Mouse (Mus musculus) midbrain, embryonic 14.5 days (tissue): ENCODE data around the gene Tyw3. TPM values are rescaled to one million over a fixed set of nuclear protein-coding genes. Genes with fewer than 3 reads are reported as not detected.

ENCODE experiments used
- ATAC-seq: fragments of 200-750 bp; cut with Nextera tagmentation; 2 replicates; pipeline ENCODE4 v1.8.0; 2017; ENCODE audit warnings: moderate number of reproducible peaks, moderate library complexity; ENCODE audit not compliant: low FRiP score, low TSS enrichment
- DNase-seq: peaks from one replicate; pipeline ENCODE4 v3.0.0-alpha.2; 2015
- H3K27ac ChIP-seq: fragments of 300-500 bp; sonication (generic); replicated peaks from 2 replicates; pipeline ENCODE4 v1.5.1; 2014; ENCODE audit warnings: mild to moderate bottlenecking, low read depth, low read length, moderate library complexity
- H3K27me3 ChIP-seq: fragments of 300-500 bp; sonication (generic); 2 replicates; pipeline ENCODE4 v1.6.1; 2014; ENCODE audit warnings: low read length, control low read depth, mixed read lengths; ENCODE audit not compliant: control insufficient read depth, insufficient read depth
- H3K36me3 ChIP-seq: fragments of 300-500 bp; sonication (generic); 2 replicates; pipeline ENCODE4 v1.6.1; 2014; ENCODE audit warnings: low read length, control low read depth; ENCODE audit not compliant: control insufficient read depth, insufficient read depth
- H3K4me1 ChIP-seq: fragments of 300-500 bp; sonication (generic); 2 replicates; pipeline ENCODE4 v1.6.1; 2014; ENCODE audit warnings: mild to moderate bottlenecking, antibody characterized with exemption, low read length, control low read depth; ENCODE audit not compliant: control insufficient read depth, insufficient read depth
- H3K4me2 ChIP-seq: fragments of 300-500 bp; sonication (generic); 2 replicates; pipeline ENCODE4 v1.6.1; 2014; ENCODE audit warnings: mild to moderate bottlenecking, low read length, moderate library complexity
- H3K4me3 ChIP-seq: fragments of 300-500 bp; sonication (generic); replicated peaks from 2 replicates; pipeline ENCODE4 v1.5.1; 2014; ENCODE audit warnings: low read depth, low read length
- H3K9ac ChIP-seq: fragments of 300-500 bp; sonication (generic); replicated peaks from 2 replicates; pipeline ENCODE4 v1.6.1; 2014; ENCODE audit warnings: mild to moderate bottlenecking, low read length, moderate library complexity
- H3K9me3 ChIP-seq: fragments of 300-500 bp; sonication (generic); 2 replicates; pipeline ENCODE4 v1.6.1; 2016; ENCODE audit warnings: low read length, control low read depth, mixed read lengths; ENCODE audit not compliant: control insufficient read depth
- WGBS: fragments of 180-500 bp; shearing (Covaris S2); extraction: QIAGEN DNeasy Blood & Tissue Kit; methylation state at CpG from one replicate; pipeline ENCODE4 v1.1.7; 2014; 5-methylcytosine and 5-hydroxymethylcytosine counted together
- polyA plus RNA-seq: library from polyadenylated mRNA; unstranded; fragments of >200 nt; fragmentation: Nextera tagmentation; extraction: Ambion mirVana; gene quantifications from 2 replicates; pipeline ENCODE4 v1.2.1, GENCODE M21; 2014

Tyw3 gene
- polyA plus RNA-seq, 1 experiment from 2014 or later = 14.3 TPM

- 14% methylated on average over 17 of the region's 17 CpGs for WGBS
- Histone ChIP-seq H3K27me3 (peaks cover 18% of the 10 kb centered on the region), H3K36me3 (no peaks in the 10 kb centered on the region), H3K4me2 (peak overlapping the region; percentile 11; the same call in 1 of the 2 replicates), H3K9me3 (no peaks in the 10 kb centered on the region), H3K4me1 (peaks cover 19% of the 10 kb centered on the region), H3K27ac (no peak overlapping the region), H3K9ac (no peak overlapping the region), H3K4me3 (no peak overlapping the region)
- peak; percentile 58 for DNase-seq
- ATAC-seq = peak; percentile 84
Observed at GRCm38 (mm10) chr3:154550326-154551034, 46.4 kb downstream of the Tyw3 start.

GRCm38 (mm10) chr3:154548868-154549301 lies 48.0 kb downstream of the Tyw3 start:
- peaks cover 19% of the 10 kb centered on the region for H3K4me1 ChIP-seq
- WGBS = 27% methylated on average over 8 of the region's 8 CpGs
- peak; percentile 14 for DNase-seq
- no peak overlapping the region for H3K9ac ChIP-seq
- peaks cover 23% of the 10 kb centered on the region for H3K27me3 ChIP-seq
- H3K36me3 ChIP-seq = no peaks in the 10 kb centered on the region
- H3K4me2 ChIP-seq = no peak overlapping the region
- H3K9me3 ChIP-seq = no peaks in the 10 kb centered on the region
- H3K27ac ChIP-seq = no peak overlapping the region
- H3K4me3 ChIP-seq = no peak overlapping the region
- no peak for ATAC-seq

GRCm38 (mm10) chr3:154547549-154548426 lies 49.1 kb downstream of the Tyw3 start:
- H3K27ac ChIP-seq = no peak overlapping the region
- no peak for ATAC-seq
- H3K4me2 ChIP-seq = peak overlapping the region; percentile 33
- H3K9me3 ChIP-seq = no peaks in the 10 kb centered on the region
- peaks cover 19% of the 10 kb centered on the region for H3K27me3 ChIP-seq
- no peaks in the 10 kb centered on the region for H3K36me3 ChIP-seq
- H3K4me3 ChIP-seq = no peak overlapping the region
- H3K9ac ChIP-seq = no peak overlapping the region
- WGBS = 6% methylated on average over 20 of the region's 20 CpGs
- H3K4me1 ChIP-seq = peaks cover 19% of the 10 kb centered on the region
- DNase-seq = peak; percentile 58

- 80% methylated on average over 4 of the region's 4 CpGs for WGBS
- H3K9ac ChIP-seq = no peak overlapping the region
- H3K4me2 ChIP-seq = no peak overlapping the region
- no peaks in the 10 kb centered on the region for H3K36me3 ChIP-seq
- H3K4me1 ChIP-seq = peaks cover 19% of the 10 kb centered on the region
- DNase-seq (no peak), ATAC-seq (no peak)
- no peaks in the 10 kb centered on the region for H3K9me3 ChIP-seq
- peaks cover 19% of the 10 kb centered on the region for H3K27me3 ChIP-seq
- no peak overlapping the region for H3K4me3 ChIP-seq
- no peak overlapping the region for H3K27ac ChIP-seq
Observed at GRCm38 (mm10) chr3:154546234-154546633, 50.7 kb downstream of the Tyw3 start.

- no peak for ATAC-seq
- Histone ChIP-seq H3K27me3 (peaks cover 5% of the 10 kb centered on the region), H3K4me2 (no peak overlapping the region), H3K4me1 (no peaks in the 10 kb centered on the region), H3K27ac (no peak overlapping the region), H3K36me3 (no peaks in the 10 kb centered on the region), H3K4me3 (no peak overlapping the region), H3K9ac (no peak overlapping the region), H3K9me3 (no peaks in the 10 kb centered on the region)
- WGBS = 72% methylated on average over 10 of the region's 10 CpGs
- no peak for DNase-seq
Observed at GRCm38 (mm10) chr3:154540086-154540911, 56.6 kb downstream of the Tyw3 start.

GRCm38 (mm10) chr3:154536134-154536533 lies 60.8 kb downstream of the Tyw3 start:
- no peaks in the 10 kb centered on the region for H3K36me3 ChIP-seq
- H3K4me2 ChIP-seq = no peak overlapping the region
- H3K4me3 ChIP-seq = no peak overlapping the region
- DNase-seq (no peak), ATAC-seq (no peak)
- WGBS = 87% methylated on average over 5 of the region's 5 CpGs
- no peaks in the 10 kb centered on the region for H3K4me1 ChIP-seq
- H3K27me3 ChIP-seq = no peaks in the 10 kb centered on the region
- H3K9me3 ChIP-seq = no peaks in the 10 kb centered on the region
- no peak overlapping the region for H3K9ac ChIP-seq
- H3K27ac ChIP-seq = no peak overlapping the region

GRCm38 (mm10) chr3:154533246-154533645 lies 63.7 kb downstream of the Tyw3 start:
- 82% methylated on average over 5 of the region's 5 CpGs for WGBS

GRCm38 (mm10) chr3:154528973-154529372 lies 67.9 kb downstream of the Tyw3 start:
- Histone ChIP-seq H3K4me3 (no peak overlapping the region), H3K27ac (no peak overlapping the region), H3K4me1 (no peaks in the 10 kb centered on the region), H3K9me3 (no peaks in the 10 kb centered on the region), H3K9ac (no peak overlapping the region), H3K27me3 (no peaks in the 10 kb centered on the region), H3K36me3 (no peaks in the 10 kb centered on the region), H3K4me2 (no peak overlapping the region)
- WGBS = 65% methylated on average over 5 of the region's 5 CpGs
- peak; percentile 28 for DNase-seq
- ATAC-seq = no peak

More at GRCm38 (mm10) chr3:154533246-154533645, 63.7 kb downstream of the Tyw3 start:
- Histone ChIP-seq H3K9me3 (no peaks in the 10 kb centered on the region), H3K27ac (no peak overlapping the region), H3K4me2 (no peak overlapping the region), H3K36me3 (no peaks in the 10 kb centered on the region), H3K9ac (no peak overlapping the region), H3K27me3 (no peaks in the 10 kb centered on the region), H3K4me1 (no peaks in the 10 kb centered on the region), H3K4me3 (no peak overlapping the region)
- ATAC-seq (no peak), DNase-seq (no peak)
